Mouse (Mus musculus) monocyte, adult 59 days (primary cell): ENCODE data around the gene Olfr509. TPM values are rescaled to one million over a fixed set of nuclear protein-coding genes. Genes with fewer than 3 reads are reported as not detected.

Experiments used
- total RNA-seq, 2 experiments: library from RNA; stranded (reverse); gene quantifications; one replicate each; pipeline ENCODE4 v1.2.4; 2023

The Olfr509 gene
- total RNA-seq: not detected

GRCm38 (mm10) chr7:108651806-108652205, at the start of gene Olfr509:
Olfr509 (minus strand) TSS chr7:108651906.

GRCm38 (mm10) chr7:108666118-108666517, 14.4 kb upstream of the Olfr509 start, which contains the start of gene Olfr510:
Olfr510 (plus strand) TSS chr7:108666418.

GRCm38 (mm10) chr7:108629694-108630093, 22.0 kb downstream of the Olfr509 start, which contains the start of gene Olfr508:
Olfr508 (plus strand) TSS chr7:108629994.

GRCm38 (mm10) chr7:108621514-108621913, 30.2 kb downstream of the Olfr509 start, which contains the start of gene Olfr507:
Olfr507 (plus strand) TSS chr7:108621814.

GRCm38 (mm10) chr7:108610487-108610886, 41.2 kb downstream of the Olfr509 start, which contains the start of gene Olfr506:
Olfr506 (plus strand) TSS chr7:108610787.

Other genes with a start within 250 kb of the Olfr509 start
- not detected for gene Olfr497, start 231.5 kb downstream of the Olfr509 start, total RNA-seq
- gene Olfr498, start 186.6 kb downstream of the Olfr509 start, total RNA-seq: not detected
- gene Olfr502, start 126.8 kb downstream of the Olfr509 start, total RNA-seq: not detected
- not detected for gene Olfr503, start 107.4 kb downstream of the Olfr509 start, total RNA-seq
- gene Olfr504, start 86.1 kb downstream of the Olfr509 start, total RNA-seq: not detected
- not detected for gene Olfr506, start 41.1 kb downstream of the Olfr509 start, total RNA-seq
- gene Olfr507, start 30.1 kb downstream of the Olfr509 start, total RNA-seq: not detected
- gene Olfr508, start 21.9 kb downstream of the Olfr509 start, total RNA-seq: not detected
- not detected for gene Olfr510, start 14.5 kb upstream of the Olfr509 start, total RNA-seq
- gene Olfr512, start 61.4 kb upstream of the Olfr509 start, total RNA-seq: not detected
- gene Olfr513, start 99.1 kb upstream of the Olfr509 start, total RNA-seq: not detected
- gene Olfr514, start 174.1 kb upstream of the Olfr509 start, total RNA-seq: not detected
- not detected for gene Olfr516, start 198.6 kb upstream of the Olfr509 start, total RNA-seq
- not detected for gene Olfr517, start 220.5 kb upstream of the Olfr509 start, total RNA-seq
- not detected for gene Olfr518, start 233.1 kb upstream of the Olfr509 start, total RNA-seq
- gene Olfr519, start 242.5 kb upstream of the Olfr509 start, total RNA-seq: not detected